Comparison of ENCODE assay signal across 9 mouse cellular contexts in genomic region chr5:111098516-111099274, GRCm38 (mm10).
A peak's percentile ranks its signal among the peaks of the same experiment; 100 is the strongest.
DNase-seq lines count a peak whose midpoint lies in the region; ATAC-seq and TF ChIP-seq lines count a peak whose summit lies in the region.
"Had no signal": no experiment of that assay in that cellular context is flagged by ENCODE, and none has a peak within 500 bp of the region (broad histone marks: within the 10 kb centered on the region; RNA-seq: fewer than 3 reads in every experiment).

No protein-coding gene starts in this region.

- DNase-seq in cerebellum, postnatal 10 days: peak; percentile 48 to 57
- no peak for DNase-seq in cerebellum, adult 9-11 months
- DNase-seq in liver, postnatal 0 days: no peak
- DNase-seq in urinary bladder, postnatal 4 days (ENCODE audit: low spot score in 2 of 2): no peak
- no peak for DNase-seq in urinary bladder, postnatal 10 days (ENCODE audit: low spot score)
- DNase-seq: B cell, adult 2 months had no signal

- H3K4me2 ChIP-seq in hindbrain, embryonic 16.5 days (ENCODE audit: low read length): no peak overlapping the region
- no peak overlapping the region for H3K4me2 ChIP-seq in limb, embryonic 13.5 days (replicated peaks)
- H3K4me2 ChIP-seq in stomach, embryonic 14.5 days (replicated peaks; ENCODE audit: low read depth, low read length): no peak overlapping the region
- no peak overlapping the region for H3K4me2 ChIP-seq in liver, postnatal 0 days (ENCODE audit: low read depth, low read length)

- no peak overlapping the region for H3K4me3 ChIP-seq in hindbrain, embryonic 16.5 days (ENCODE audit: low read length)
- H3K4me3 ChIP-seq in limb, embryonic 13.5 days: no peak overlapping the region
- no peak overlapping the region for H3K4me3 ChIP-seq in stomach, embryonic 14.5 days (ENCODE audit: low read depth, low read length)
- H3K4me3 ChIP-seq in liver, postnatal 0 days (ENCODE audit: low read depth, low read length): no peak overlapping the region

- H3K36me3 ChIP-seq in hindbrain, embryonic 16.5 days (ENCODE audit: control insufficient read depth, insufficient read depth, low read length): peaks cover 10% of the 10 kb centered on the region
- H3K36me3 ChIP-seq in limb, embryonic 13.5 days: peaks cover 45% of the 10 kb centered on the region
- peaks cover 12% of the 10 kb centered on the region for H3K36me3 ChIP-seq in stomach, embryonic 14.5 days (ENCODE audit: control insufficient read depth, insufficient read depth, low read length)
- no peaks in the 10 kb centered on the region for H3K36me3 ChIP-seq in liver, postnatal 0 days (replicated peaks; ENCODE audit: insufficient read depth, low read length)

- peaks cover 34% of the 10 kb centered on the region for H3K4me1 ChIP-seq in hindbrain, embryonic 16.5 days (ENCODE audit: control insufficient read depth, insufficient read depth, low read depth, low read length)
- peaks cover 30% of the 10 kb centered on the region for H3K4me1 ChIP-seq in limb, embryonic 13.5 days
- H3K4me1 ChIP-seq in stomach, embryonic 14.5 days (ENCODE audit: control insufficient read depth, insufficient read depth, low read length): peaks cover 22% of the 10 kb centered on the region
- H3K4me1 ChIP-seq in liver, postnatal 0 days (ENCODE audit: insufficient read depth): no peaks in the 10 kb centered on the region

- TF ChIP-seq CTCF in liver, postnatal 0 days (IDR thresholded peaks at IDR 0.05; ENCODE audit: low read depth): no peak

- WGBS in hindbrain, embryonic 16.5 days: 20% methylated on average over 7 of the region's 7 CpGs
- 31% methylated on average over 7 of the region's 7 CpGs for WGBS in limb, embryonic 13.5 days
- WGBS in stomach, embryonic 14.5 days: 40% methylated on average over 7 of the region's 7 CpGs
- 61% methylated on average over 7 of the region's 7 CpGs for WGBS in liver, postnatal 0 days (ENCODE audit: insufficient replicate concordance)

- H3K27me3 ChIP-seq in hindbrain, embryonic 16.5 days (replicated peaks; ENCODE audit: control insufficient read depth, insufficient read depth, low read length): no peaks in the 10 kb centered on the region
- H3K27me3 ChIP-seq in limb, embryonic 13.5 days: no peaks in the 10 kb centered on the region
- no peaks in the 10 kb centered on the region for H3K27me3 ChIP-seq in stomach, embryonic 14.5 days (ENCODE audit: control insufficient read depth, insufficient read depth, low read length)
- no peaks in the 10 kb centered on the region for H3K27me3 ChIP-seq in liver, postnatal 0 days (ENCODE audit: insufficient read depth, low read length)

- H3K27ac ChIP-seq in hindbrain, embryonic 16.5 days (ENCODE audit: low read depth, low read length): peak overlapping the region; percentile 66
- H3K27ac ChIP-seq in limb, embryonic 13.5 days: no peak overlapping the region
- no peak overlapping the region for H3K27ac ChIP-seq in stomach, embryonic 14.5 days (ENCODE audit: low read length)
- H3K27ac ChIP-seq in liver, postnatal 0 days (ENCODE audit: low read depth): no peak overlapping the region

- no peaks in the 10 kb centered on the region for H3K9me3 ChIP-seq in hindbrain, embryonic 16.5 days (ENCODE audit: control insufficient read depth, low read length)
- no peaks in the 10 kb centered on the region for H3K9me3 ChIP-seq in limb, embryonic 13.5 days
- no peaks in the 10 kb centered on the region for H3K9me3 ChIP-seq in stomach, embryonic 14.5 days (ENCODE audit: control insufficient read depth, low read depth, low read length)
- no peaks in the 10 kb centered on the region for H3K9me3 ChIP-seq in liver, postnatal 0 days (ENCODE audit: low read length)

- peak; percentile 41; the same call in 1 of the 2 replicates for ATAC-seq in hindbrain, embryonic 16.5 days
- no peak for ATAC-seq in limb, embryonic 13.5 days (ENCODE audit: low FRiP score, low read depth)
- ATAC-seq in stomach, embryonic 14.5 days (ENCODE audit: insufficient number of reproducible peaks, insufficient read depth, low FRiP score, low read depth): peak; percentile 69; the same call in 1 of the 2 replicates
- no peak for ATAC-seq in liver, postnatal 0 days

- TF ChIP-seq EP300 in liver, postnatal 0 days (IDR thresholded peaks at IDR 0.05; ENCODE audit: low read depth): no peak

- peak overlapping the region; percentile 41 for H3K9ac ChIP-seq in hindbrain, embryonic 16.5 days (ENCODE audit: low read depth, low read length)
- peak overlapping the region; percentile 31 for H3K9ac ChIP-seq in limb, embryonic 13.5 days
- no peak overlapping the region for H3K9ac ChIP-seq in stomach, embryonic 14.5 days (replicated peaks; ENCODE audit: low read depth, low read length)
- H3K9ac ChIP-seq in liver, postnatal 0 days (replicated peaks): no peak overlapping the region

Comparison
In these comparisons a context has a peak if more than half of its experiments do, and no peak if none do; other contexts are left out.
1. DNase-seq: peak in cerebellum, postnatal 10 days (2 of 2); none in cerebellum, adult 9-11 months (single experiment), liver, postnatal 0 days (single experiment), urinary bladder, postnatal 4 days (0 of 2) and urinary bladder, postnatal 10 days (single experiment).
2. ATAC-seq: peak in hindbrain, embryonic 16.5 days (single experiment) and stomach, embryonic 14.5 days (single experiment); none in limb, embryonic 13.5 days (single experiment) and liver, postnatal 0 days (single experiment).
3. H3K9ac ChIP-seq: peak in hindbrain, embryonic 16.5 days (single experiment) and limb, embryonic 13.5 days (single experiment); none in stomach, embryonic 14.5 days (single experiment) and liver, postnatal 0 days (single experiment).